Mouse (Mus musculus) embryonic facial prominence, embryonic 10.5 days (tissue): ENCODE data around the gene Tbc1d22a. TPM values are rescaled to one million over a fixed set of nuclear protein-coding genes. Genes with fewer than 3 reads are reported as not detected.

Experiments used
- DNase-seq: peaks from one replicate; pipeline ENCODE4 v3.0.0-alpha.2; 2017; ENCODE audit warnings: low spot score
- H3K27ac ChIP-seq: fragments of 300-500 bp; sonication (generic); replicated peaks from 2 replicates; pipeline ENCODE4 v1.5.1; 2016; ENCODE audit warnings: mild to moderate bottlenecking
- H3K27me3 ChIP-seq: fragments of 300-500 bp; sonication (generic); replicated peaks from 2 replicates; pipeline ENCODE4 v1.6.1; 2016; ENCODE audit warnings: low read depth, mild to moderate bottlenecking; ENCODE audit not compliant: poor library complexity, severe bottlenecking
- H3K36me3 ChIP-seq: fragments of 300-500 bp; sonication (generic); replicated peaks from 2 replicates; pipeline ENCODE4 v1.6.1; 2016; ENCODE audit warnings: mild to moderate bottlenecking, moderate library complexity
- H3K4me1 ChIP-seq: fragments of 300-500 bp; sonication (generic); 2 replicates; pipeline ENCODE4 v1.6.1; 2016
- H3K4me3 ChIP-seq: fragments of 300-500 bp; sonication (generic); 2 replicates; pipeline ENCODE4 v1.5.1; 2016; ENCODE audit warnings: mild to moderate bottlenecking, moderate library complexity
- H3K9me3 ChIP-seq: fragments of 300-500 bp; sonication (generic); 2 replicates; pipeline ENCODE4 v1.6.1; 2016; ENCODE audit warnings: mild to moderate bottlenecking
- WGBS: fragments of 180-500 bp; shearing (Covaris S2); methylation state at CpG from one replicate; pipeline ENCODE4 v1.1.7; 2016; 5-methylcytosine and 5-hydroxymethylcytosine counted together
- polyA plus RNA-seq: library from polyadenylated mRNA; unstranded; fragments of >200 nt; fragmentation: Nextera tagmentation; extraction: Ambion mirVana; gene quantifications from 2 replicates; pipeline ENCODE4 v1.2.1, GENCODE M21; 2016

Gene Tbc1d22a
- polyA plus RNA-seq, 1 experiment from 2014 or later = 11.2 TPM

- DNase-seq = no peak
- 62% methylated on average over 6 of the region's 6 CpGs for WGBS
- no peak overlapping the region for H3K4me3 ChIP-seq
- no peak overlapping the region for H3K27ac ChIP-seq
- H3K9me3 ChIP-seq = no peaks in the 10 kb centered on the region
- H3K36me3 ChIP-seq = no peaks in the 10 kb centered on the region
- 0 out of 2 replicates have a peak, but pooled peaks cover 3% of the 10 kb centered on the region for H3K27me3 ChIP-seq
- H3K4me1 ChIP-seq = peaks cover 17% of the 10 kb centered on the region; the same call in 1 of the 2 replicates
Measured at GRCm38 (mm10) chr15:86415951-86416350, 201.7 kb downstream of the Tbc1d22a start.

DNA sequence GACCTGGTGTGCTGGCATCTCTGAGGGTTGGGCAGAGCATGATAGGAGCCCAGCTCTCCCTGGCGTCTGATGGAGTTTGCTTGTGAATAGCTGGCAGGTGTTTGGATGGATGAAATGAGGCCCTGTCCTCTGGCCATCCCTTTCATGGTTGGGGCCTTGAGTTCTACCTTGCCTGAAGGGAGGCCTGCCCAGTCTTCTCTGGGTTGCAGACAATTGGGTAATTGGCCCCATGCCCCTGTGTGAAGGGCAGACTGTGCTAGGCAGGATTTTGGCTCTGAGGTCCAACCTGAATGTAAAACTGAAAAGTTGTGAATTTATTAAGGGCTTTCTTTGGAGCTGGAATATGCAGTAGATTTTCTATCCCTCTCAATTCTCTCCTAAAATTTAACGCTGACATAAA, 204.2 kb downstream of the Tbc1d22a start:
- Histone ChIP-seq H3K4me3 (no peak overlapping the region), H3K27ac (no peak overlapping the region), H3K36me3 (no peaks in the 10 kb centered on the region), H3K9me3 (no peaks in the 10 kb centered on the region), H3K27me3 (0 out of 2 replicates have a peak, but pooled peaks cover 3% of the 10 kb centered on the region), H3K4me1 (peaks cover 20% of the 10 kb centered on the region)
- DNase-seq = no peak
- 83% methylated on average over 2 of the region's 2 CpGs for WGBS

DNA sequence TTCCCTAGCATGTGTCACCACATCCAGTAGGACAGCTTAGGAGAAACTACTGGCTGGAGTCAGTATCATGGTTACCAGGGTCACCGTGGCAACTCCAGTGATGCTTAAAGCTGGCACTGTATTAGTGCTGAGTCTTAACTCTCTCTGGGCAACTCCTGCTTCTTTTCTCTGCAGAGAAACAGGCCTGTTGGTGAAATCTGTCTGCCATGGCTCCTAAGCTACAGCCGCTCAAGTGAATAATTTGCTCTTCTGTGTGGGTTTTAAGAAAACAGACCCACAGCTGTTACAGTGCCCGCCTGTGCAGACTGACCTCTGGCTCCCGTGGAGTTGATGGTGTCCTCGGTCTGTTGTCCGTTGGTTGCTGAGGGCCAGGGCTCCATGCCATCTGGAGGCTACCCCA, 205.4 kb downstream of the Tbc1d22a start:
- Histone ChIP-seq H3K9me3 (no peaks in the 10 kb centered on the region), H3K4me3 (no peak overlapping the region), H3K4me1 (peaks cover 20% of the 10 kb centered on the region), H3K27ac (0 out of 2 replicates have a peak overlapping the region, but pooled peaks have one; percentile 32), H3K36me3 (no peaks in the 10 kb centered on the region), H3K27me3 (0 out of 2 replicates have a peak, but pooled peaks cover 3% of the 10 kb centered on the region)
- 83% methylated on average over 6 of the region's 6 CpGs for WGBS
- no peak for DNase-seq

DNA sequence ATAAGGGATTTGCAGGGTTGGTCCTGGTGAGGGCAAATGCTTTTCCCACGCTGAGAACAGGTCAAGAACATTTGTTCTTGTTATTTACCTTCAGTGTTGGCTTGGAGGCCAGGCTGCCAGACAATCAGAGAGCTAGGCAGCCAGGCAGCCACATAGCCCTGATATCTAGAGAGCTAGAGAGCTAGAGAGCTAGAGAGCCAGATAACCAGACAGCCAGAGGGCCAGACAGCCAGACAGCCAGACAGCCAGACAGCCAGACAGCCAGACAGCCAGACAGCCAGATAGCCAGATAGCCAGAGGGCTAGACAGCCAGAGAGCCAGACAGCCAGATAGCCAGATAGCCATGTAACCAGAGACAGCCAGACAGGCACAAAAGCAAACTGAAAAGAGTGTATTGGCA, 208.6 kb downstream of the Tbc1d22a start:
- Histone ChIP-seq H3K4me1 (peaks cover 11% of the 10 kb centered on the region), H3K9me3 (no peaks in the 10 kb centered on the region), H3K36me3 (no peaks in the 10 kb centered on the region), H3K27me3 (no peaks in the 10 kb centered on the region), H3K27ac (no peak overlapping the region), H3K4me3 (no peak overlapping the region)
- WGBS = 67% methylated on average over 1 of the region's 1 CpGs
- no peak for DNase-seq

DNA sequence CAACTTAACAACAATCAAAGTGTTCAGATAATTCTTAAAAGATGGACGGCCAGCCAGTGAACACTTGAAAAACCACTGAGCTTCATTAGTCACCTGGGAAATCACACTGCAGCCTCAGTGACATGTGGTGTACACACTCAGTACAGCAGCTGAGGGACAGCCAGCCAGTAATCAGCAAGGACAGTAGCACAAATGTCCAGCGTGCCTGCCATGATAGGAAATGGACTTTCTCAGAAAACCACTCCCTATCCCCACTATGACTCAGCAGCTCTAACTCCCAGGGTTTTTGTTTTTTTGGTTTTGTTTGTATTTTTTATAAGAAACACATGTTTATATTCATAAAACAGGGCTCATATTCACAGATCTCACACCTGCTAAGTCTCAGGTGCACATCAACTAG, 209.6 kb downstream of the Tbc1d22a start:
- H3K36me3 ChIP-seq = no peaks in the 10 kb centered on the region
- DNase-seq = no peak
- H3K4me3 ChIP-seq = no peak overlapping the region
- H3K27me3 ChIP-seq = no peaks in the 10 kb centered on the region
- H3K9me3 ChIP-seq = no peaks in the 10 kb centered on the region
- WGBS = 78% methylated on average over 2 of the region's 2 CpGs
- H3K4me1 ChIP-seq = peaks cover 7% of the 10 kb centered on the region
- H3K27ac ChIP-seq = no peak overlapping the region

- H3K27ac ChIP-seq = no peak overlapping the region; the same call in 1 of the 2 replicates
Measured at GRCm38 (mm10) chr15:86424971-86425370, 210.7 kb downstream of the Tbc1d22a start.

GRCm38 (mm10) chr15:86426364-86427000, 212.2 kb downstream of the Tbc1d22a start:
- Histone ChIP-seq H3K27ac (no peak overlapping the region), H3K4me1 (peaks cover 21% of the 10 kb centered on the region), H3K36me3 (no peaks in the 10 kb centered on the region), H3K4me3 (no peak overlapping the region), H3K9me3 (no peaks in the 10 kb centered on the region), H3K27me3 (no peaks in the 10 kb centered on the region; the same call in 1 of the 2 replicates)
- DNase-seq = no peak
- 76% methylated on average over 5 of the region's 5 CpGs for WGBS

More at GRCm38 (mm10) chr15:86424971-86425370, 210.7 kb downstream of the Tbc1d22a start:
- no peak overlapping the region for H3K4me3 ChIP-seq
- no peak for DNase-seq
- no peaks in the 10 kb centered on the region for H3K27me3 ChIP-seq
- H3K4me1 ChIP-seq = peaks cover 12% of the 10 kb centered on the region
- no peaks in the 10 kb centered on the region for H3K9me3 ChIP-seq
- 72% methylated on average over 8 of the region's 8 CpGs for WGBS
- no peaks in the 10 kb centered on the region for H3K36me3 ChIP-seq

GRCm38 (mm10) chr15:86427439-86427838, 213.2 kb downstream of the Tbc1d22a start:
- peaks cover 21% of the 10 kb centered on the region for H3K4me1 ChIP-seq
- DNase-seq = no peak
- no peak overlapping the region for H3K27ac ChIP-seq
- no peaks in the 10 kb centered on the region for H3K9me3 ChIP-seq
- 86% methylated on average over 4 of the region's 4 CpGs for WGBS
- H3K27me3 ChIP-seq = no peaks in the 10 kb centered on the region; the same call in 1 of the 2 replicates
- H3K36me3 ChIP-seq = no peaks in the 10 kb centered on the region
- no peak overlapping the region for H3K4me3 ChIP-seq

DNA sequence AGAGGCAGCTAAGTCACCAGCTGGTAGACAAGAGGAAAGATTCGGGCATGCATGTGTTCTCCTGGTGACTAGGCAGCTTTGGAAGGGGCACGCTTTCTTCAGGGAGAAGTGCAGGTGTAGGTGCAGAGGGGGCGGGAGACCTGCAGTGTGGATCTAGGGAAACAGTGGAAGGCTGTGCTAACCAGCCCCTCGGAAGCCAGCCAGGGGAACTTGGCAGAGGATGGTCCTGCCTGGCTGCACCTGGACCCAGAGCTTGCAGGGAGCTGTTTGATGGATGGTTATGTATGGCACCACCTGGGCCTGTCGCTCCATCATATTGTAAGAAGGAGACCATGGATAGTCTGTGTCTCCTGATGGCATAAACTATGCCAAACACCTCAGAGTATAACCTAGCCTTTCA, 214.2 kb downstream of the Tbc1d22a start:
- H3K4me1 ChIP-seq = peaks cover 18% of the 10 kb centered on the region
- no peaks in the 10 kb centered on the region; the same call in 1 of the 2 replicates for H3K27me3 ChIP-seq
- DNase-seq = no peak
- WGBS = 80% methylated on average over 5 of the region's 5 CpGs
- H3K9me3 ChIP-seq = no peaks in the 10 kb centered on the region
- H3K4me3 ChIP-seq = no peak overlapping the region
- no peaks in the 10 kb centered on the region for H3K36me3 ChIP-seq
- no peak overlapping the region for H3K27ac ChIP-seq

- H3K27me3 ChIP-seq = no peaks in the 10 kb centered on the region; the same call in 1 of the 2 replicates
- peaks cover 18% of the 10 kb centered on the region for H3K4me1 ChIP-seq
- H3K27ac ChIP-seq = no peak overlapping the region
- no peak for DNase-seq
- no peak overlapping the region for H3K4me3 ChIP-seq
- H3K36me3 ChIP-seq = no peaks in the 10 kb centered on the region
- H3K9me3 ChIP-seq = no peaks in the 10 kb centered on the region
- 62% methylated on average over 8 of the region's 8 CpGs for WGBS
Measured at GRCm38 (mm10) chr15:86429766-86430335, 215.6 kb downstream of the Tbc1d22a start.

- Histone ChIP-seq H3K27me3 (no peaks in the 10 kb centered on the region; the same call in 1 of the 2 replicates), H3K36me3 (no peaks in the 10 kb centered on the region), H3K27ac (no peak overlapping the region), H3K9me3 (no peaks in the 10 kb centered on the region), H3K4me1 (peaks cover 18% of the 10 kb centered on the region), H3K4me3 (no peak overlapping the region)
- WGBS = 84% methylated on average over 11 of the region's 11 CpGs
- no peak for DNase-seq
Measured at GRCm38 (mm10) chr15:86431539-86432080, 217.4 kb downstream of the Tbc1d22a start.

DNA sequence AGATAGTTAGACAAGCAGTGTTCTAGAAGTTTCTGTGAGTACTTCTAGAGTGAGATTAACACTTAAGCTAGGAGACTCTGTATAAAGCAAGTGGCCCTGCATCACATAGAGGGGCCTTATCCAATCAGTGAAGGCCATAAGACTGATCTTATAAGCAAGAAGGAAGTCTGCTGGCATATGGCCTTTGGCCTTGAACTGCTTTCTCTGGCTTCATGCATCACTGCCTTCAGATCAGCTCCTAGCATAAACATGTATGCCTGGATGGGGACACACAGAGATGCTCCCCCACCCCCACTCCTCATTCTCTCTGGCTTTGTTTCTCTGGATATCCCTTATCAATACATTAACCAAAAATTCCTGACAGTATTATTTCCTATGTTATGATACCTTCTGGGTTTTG, 218.5 kb downstream of the Tbc1d22a start:
- DNase-seq = no peak
- peaks cover 18% of the 10 kb centered on the region for H3K4me1 ChIP-seq
- H3K27ac ChIP-seq = no peak overlapping the region
- no peaks in the 10 kb centered on the region; the same call in 1 of the 2 replicates for H3K27me3 ChIP-seq
- no peaks in the 10 kb centered on the region for H3K9me3 ChIP-seq
- no peaks in the 10 kb centered on the region for H3K36me3 ChIP-seq
- H3K4me3 ChIP-seq = no peak overlapping the region

GRCm38 (mm10) chr15:86433378-86433777, 219.1 kb downstream of the Tbc1d22a start:
- H3K9me3 ChIP-seq = no peaks in the 10 kb centered on the region
- H3K27ac ChIP-seq = no peak overlapping the region
- no peaks in the 10 kb centered on the region for H3K36me3 ChIP-seq
- H3K4me1 ChIP-seq = peaks cover 18% of the 10 kb centered on the region
- no peak for DNase-seq
- H3K27me3 ChIP-seq = no peaks in the 10 kb centered on the region; the same call in 1 of the 2 replicates
- no peak overlapping the region for H3K4me3 ChIP-seq
- 91% methylated on average over 8 of the region's 8 CpGs for WGBS
